Mouse (Mus musculus) forebrain, embryonic 10.5 days (tissue): ENCODE results near the gene Pcdh20. TPM values are rescaled to one million over a fixed set of nuclear protein-coding genes. Genes with fewer than 3 reads are reported as not detected.

ENCODE experiments used
- DNase-seq: peaks from one replicate; pipeline ENCODE4 v3.0.0-alpha.2; 2017; ENCODE audit warnings: low spot score; ENCODE audit errors: extremely low spot score
- H3K27ac ChIP-seq: fragments of 300-500 bp; sonication (generic); 2 replicates; pipeline ENCODE4 v1.5.1; 2016; ENCODE audit warnings: mild to moderate bottlenecking
- H3K27me3 ChIP-seq: fragments of 300-500 bp; sonication (generic); 2 replicates; pipeline ENCODE4 v1.6.1; 2016; ENCODE audit warnings: mild to moderate bottlenecking; ENCODE audit not compliant: poor library complexity, severe bottlenecking
- H3K36me3 ChIP-seq: fragments of 300-500 bp; sonication (generic); replicated peaks from 2 replicates; pipeline ENCODE4 v1.6.1; 2016; ENCODE audit warnings: mild to moderate bottlenecking, moderate library complexity
- H3K4me1 ChIP-seq: fragments of 300-500 bp; sonication (generic); 2 replicates; pipeline ENCODE4 v1.6.1; 2016
- H3K4me3 ChIP-seq: fragments of 300-500 bp; sonication (generic); 2 replicates; pipeline ENCODE4 v1.5.1; 2016; ENCODE audit warnings: mild to moderate bottlenecking, moderate library complexity
- H3K9me3 ChIP-seq: fragments of 300-500 bp; sonication (generic); 2 replicates; pipeline ENCODE4 v1.6.1; 2016; ENCODE audit warnings: mild to moderate bottlenecking, moderate library complexity
- WGBS: fragments of 180-500 bp; shearing (Covaris S2); methylation state at CpG from one replicate; pipeline ENCODE4 v1.1.7; 2016; 5-methylcytosine and 5-hydroxymethylcytosine counted together
- polyA plus RNA-seq: library from polyadenylated mRNA; unstranded; fragments of >200 nt; fragmentation: Nextera tagmentation; extraction: Ambion mirVana; gene quantifications from 2 replicates; pipeline ENCODE4 v1.2.1, GENCODE M21; 2016

Pcdh20 gene
- 0.90 and 1.3 TPM in 2 replicates for polyA plus RNA-seq

DNA sequence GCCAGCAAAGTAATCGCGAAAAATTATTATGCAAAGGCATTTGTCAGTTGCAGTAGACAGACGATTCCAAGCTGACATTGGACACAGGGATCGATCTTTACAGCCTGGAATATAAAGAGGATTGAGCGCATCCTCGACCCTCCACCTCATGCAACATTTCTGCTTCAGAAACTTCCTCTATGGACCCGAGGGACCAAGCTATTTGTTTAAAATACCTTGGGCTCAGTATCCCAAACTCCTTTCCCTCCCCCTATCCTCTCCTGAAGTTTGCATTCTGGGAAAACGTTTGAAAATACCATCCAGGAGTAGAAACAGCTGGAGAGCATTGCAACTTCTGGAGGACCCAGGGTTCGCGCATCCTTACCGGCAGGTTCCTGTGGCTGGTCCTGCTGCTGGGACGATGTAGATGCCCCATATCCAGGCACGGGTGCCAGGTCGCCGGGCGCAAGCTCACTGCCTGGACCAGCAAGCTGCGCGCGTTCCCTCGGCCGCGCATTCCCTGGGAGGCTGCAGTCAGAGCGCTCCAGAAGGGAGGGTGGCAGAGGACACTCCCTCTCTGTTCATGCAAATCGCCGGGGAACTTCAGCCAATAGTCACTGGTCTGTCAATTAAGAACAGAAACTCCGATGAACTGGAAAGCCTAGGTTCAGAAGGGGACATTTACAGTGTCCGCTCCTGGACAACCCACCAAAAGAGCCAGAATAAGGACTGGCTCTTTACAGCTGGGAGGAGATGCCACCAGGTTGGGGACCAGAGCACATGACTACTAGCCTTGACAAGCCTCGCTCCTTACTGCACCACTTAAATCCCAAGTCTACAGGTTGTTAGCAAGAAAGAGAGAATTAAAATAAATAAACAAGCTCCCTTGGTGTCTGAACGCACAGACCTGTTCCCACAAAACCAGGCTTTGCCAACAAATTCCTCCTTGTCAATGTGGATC, at the start of gene Pcdh20:
TSS of gene Pcdh20 (minus strand) at position 902 of the 940 bp plus-strand sequence.
- peaks cover 22% of the 10 kb centered on the region for H3K4me1 ChIP-seq
- H3K36me3 ChIP-seq, result no peaks in the 10 kb centered on the region
- WGBS, result 1% methylated on average over 29 of the region's 29 CpGs
- H3K27me3 ChIP-seq, result peaks cover 45% of the 10 kb centered on the region
- peak; percentile 55 for DNase-seq
- peak within 1 kb of the TSS; percentile 60 for H3K4me3 ChIP-seq
- H3K9me3 ChIP-seq, result no peaks in the 10 kb centered on the region
- H3K27ac ChIP-seq, result no peak within 1 kb of the TSS

DNA sequence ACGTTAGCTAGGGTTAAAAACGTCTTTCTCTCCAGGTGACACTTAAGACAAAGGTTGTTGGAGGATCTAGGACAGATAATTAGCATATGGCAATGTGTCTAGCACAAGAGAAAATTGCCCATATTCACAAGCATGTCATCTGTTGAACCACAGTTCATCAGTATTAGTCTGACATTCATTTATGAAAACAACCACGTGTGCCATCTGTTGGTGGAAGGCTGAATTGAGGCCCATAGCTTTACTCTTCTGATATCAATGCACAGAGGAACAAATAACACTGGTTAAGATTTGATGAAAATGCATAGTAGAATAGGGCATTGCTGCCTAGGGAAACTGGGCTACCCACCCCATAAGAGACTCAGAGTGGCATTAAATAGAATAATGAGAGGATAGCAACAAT, 8.7 kb upstream of the Pcdh20 start:
- Histone ChIP-seq H3K27ac (no peak overlapping the region), H3K27me3 (no peaks in the 10 kb centered on the region), H3K4me3 (no peak overlapping the region), H3K9me3 (no peaks in the 10 kb centered on the region), H3K36me3 (no peaks in the 10 kb centered on the region), H3K4me1 (no peaks in the 10 kb centered on the region)
- no peak for DNase-seq
- WGBS, result 57% methylated on average over 3 of the region's 3 CpGs

DNA sequence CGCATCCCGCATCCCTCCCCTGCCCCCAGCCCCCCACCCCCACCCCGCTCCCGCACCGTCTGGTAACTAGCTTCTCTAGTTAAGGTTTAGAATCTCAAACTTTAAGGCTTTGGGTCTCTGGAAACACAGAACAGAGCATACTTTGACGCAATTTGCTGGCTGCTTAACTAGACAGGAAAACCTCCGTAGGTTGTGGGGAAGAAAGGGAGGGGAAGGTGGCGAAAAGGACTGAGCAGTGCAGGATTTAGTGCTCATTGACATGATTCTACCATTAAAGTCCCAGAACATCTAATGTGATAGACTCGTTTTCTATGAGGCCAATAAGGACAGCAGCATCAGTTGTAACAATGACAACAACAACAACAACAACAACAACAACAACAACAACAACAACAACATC, 1.2 kb downstream of the Pcdh20 start:
- WGBS, result 2% methylated on average over 9 of the region's 9 CpGs
- peaks cover 22% of the 10 kb centered on the region for H3K4me1 ChIP-seq
- peak overlapping the region; percentile 60 for H3K4me3 ChIP-seq
- H3K27me3 ChIP-seq, result peaks cover 45% of the 10 kb centered on the region
- no peaks in the 10 kb centered on the region for H3K36me3 ChIP-seq
- DNase-seq, result no peak
- H3K27ac ChIP-seq, result no peak overlapping the region
- H3K9me3 ChIP-seq, result no peaks in the 10 kb centered on the region

DNA sequence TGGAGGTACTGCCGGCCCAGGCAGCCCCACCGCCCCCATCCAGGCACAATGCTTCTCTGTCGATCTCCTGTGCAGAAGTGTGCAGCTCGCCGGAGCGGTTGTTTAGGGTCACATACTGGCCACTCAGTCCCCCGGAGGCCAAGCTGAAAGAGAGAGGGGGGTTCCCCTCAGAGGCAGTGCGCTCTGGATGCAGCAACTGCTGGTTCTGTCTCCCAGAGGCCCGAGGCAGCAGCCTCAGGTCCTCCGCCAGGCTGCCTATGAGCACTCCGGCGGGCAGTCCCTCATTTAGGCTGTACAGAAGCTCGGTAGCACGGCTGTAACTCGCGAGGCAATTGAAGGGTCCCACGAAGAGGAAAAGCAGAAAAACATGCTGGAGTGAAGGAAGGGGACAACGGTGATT, 1.8 kb downstream of the Pcdh20 start:
- 2% methylated on average over 18 of the region's 18 CpGs for WGBS

DNA sequence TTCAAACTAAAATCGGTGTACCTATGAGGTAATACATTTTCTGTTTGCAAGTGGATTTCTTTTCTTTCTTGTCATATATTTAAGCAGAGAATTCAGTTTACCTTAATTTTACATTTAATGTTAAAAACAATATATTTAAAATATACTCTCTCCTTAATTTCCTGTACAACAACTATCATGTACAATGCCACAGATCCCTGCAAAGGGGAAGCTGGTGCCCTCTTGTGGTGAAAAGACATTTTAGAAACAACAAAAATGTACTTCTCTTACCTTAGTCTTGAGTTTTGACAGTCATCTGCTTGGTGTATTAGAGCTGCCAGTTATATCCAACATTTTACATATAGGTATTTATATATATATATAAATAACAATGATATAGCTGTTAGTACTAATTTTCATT, 4.8 kb downstream of the Pcdh20 start:
- H3K36me3 ChIP-seq, result no peaks in the 10 kb centered on the region
- 96% methylated on average over 1 of the region's 1 CpGs for WGBS
- no peak overlapping the region for H3K27ac ChIP-seq
- H3K4me1 ChIP-seq, result peaks cover 22% of the 10 kb centered on the region
- H3K4me3 ChIP-seq, result no peak overlapping the region
- peaks cover 38% of the 10 kb centered on the region for H3K27me3 ChIP-seq
- DNase-seq, result no peak
- no peaks in the 10 kb centered on the region for H3K9me3 ChIP-seq

More for the DNA sequence above, 1.8 kb downstream of the Pcdh20 start:
- Histone ChIP-seq H3K36me3 (no peaks in the 10 kb centered on the region), H3K4me1 (peaks cover 22% of the 10 kb centered on the region), H3K27ac (peak overlapping the region; percentile 58; the same call in 1 of the 2 replicates), H3K27me3 (peaks cover 45% of the 10 kb centered on the region), H3K4me3 (peak overlapping the region; percentile 60), H3K9me3 (no peaks in the 10 kb centered on the region)
- DNase-seq, result peak; percentile 42

DNA sequence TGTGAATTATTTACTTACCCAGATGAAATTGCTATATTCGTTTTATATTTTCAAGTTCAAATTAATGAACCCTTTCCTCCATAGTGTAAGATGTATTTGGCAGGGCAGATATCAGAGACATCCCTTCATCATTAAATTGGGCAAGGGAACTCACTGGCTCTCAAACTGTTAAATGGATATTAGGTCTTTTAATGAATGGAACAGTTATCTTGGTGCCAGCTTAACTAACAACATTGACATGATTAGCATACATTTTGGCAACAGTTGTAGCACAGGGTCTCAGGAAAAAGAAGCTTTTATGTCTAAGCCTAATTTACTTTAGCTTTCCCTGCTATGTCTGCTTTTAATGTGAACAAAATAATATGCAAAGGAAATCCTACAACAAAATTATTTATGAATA, 6.8 kb downstream of the Pcdh20 start:
- no peaks in the 10 kb centered on the region for H3K36me3 ChIP-seq
- no peak overlapping the region for H3K27ac ChIP-seq
- peaks cover 3% of the 10 kb centered on the region for H3K4me1 ChIP-seq
- no peak overlapping the region for H3K4me3 ChIP-seq
- WGBS, result 63% methylated on average over 1 of the region's 1 CpGs
- H3K27me3 ChIP-seq, result peaks cover 24% of the 10 kb centered on the region
- H3K9me3 ChIP-seq, result no peaks in the 10 kb centered on the region
- DNase-seq, result no peak

DNA sequence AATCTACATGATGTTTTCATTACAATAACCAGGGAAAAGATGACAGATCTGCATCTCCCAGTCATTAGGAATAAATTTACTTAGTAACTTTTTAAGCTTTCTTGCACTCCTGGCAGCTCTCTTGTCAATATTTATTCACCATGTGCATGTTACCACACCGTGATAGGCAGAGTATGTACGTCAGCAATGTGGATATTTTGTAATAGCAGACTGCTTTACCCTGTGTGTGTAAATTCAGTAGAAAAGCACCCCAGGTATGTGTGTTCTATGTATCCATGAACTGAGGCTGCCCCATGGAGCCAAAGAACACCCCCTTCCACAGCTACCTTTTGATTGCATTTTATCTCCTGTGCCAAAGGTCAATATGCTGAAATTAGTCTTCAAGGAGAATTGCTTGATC, 7.8 kb downstream of the Pcdh20 start:
- WGBS, result 82% methylated on average over 2 of the region's 2 CpGs
- Histone ChIP-seq H3K36me3 (no peaks in the 10 kb centered on the region), H3K27ac (no peak overlapping the region), H3K9me3 (no peaks in the 10 kb centered on the region), H3K4me1 (no peaks in the 10 kb centered on the region), H3K27me3 (peaks cover 14% of the 10 kb centered on the region), H3K4me3 (no peak overlapping the region)
- no peak for DNase-seq

DNA sequence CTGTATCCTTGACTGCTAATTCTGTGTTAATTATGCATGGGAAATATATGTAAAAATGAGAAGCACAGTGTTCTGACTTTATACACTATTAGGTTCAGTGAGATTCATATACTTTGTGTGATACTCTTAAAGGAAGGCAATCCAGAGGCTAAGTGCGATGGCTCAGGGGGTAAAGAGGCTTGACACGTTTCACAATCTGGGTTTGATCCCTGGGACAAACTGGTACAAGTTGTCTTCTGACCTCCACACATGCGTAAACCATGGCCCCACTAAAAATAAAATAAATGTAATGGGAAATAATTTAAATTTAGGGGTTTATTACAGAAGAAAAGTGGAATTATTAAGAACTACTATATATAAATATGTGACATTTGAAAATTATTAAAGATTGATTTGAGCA, 8.3 kb downstream of the Pcdh20 start:
- no peak for DNase-seq
- Histone ChIP-seq H3K4me1 (no peaks in the 10 kb centered on the region), H3K27me3 (peaks cover 9% of the 10 kb centered on the region), H3K27ac (no peak overlapping the region), H3K36me3 (no peaks in the 10 kb centered on the region), H3K9me3 (no peaks in the 10 kb centered on the region), H3K4me3 (no peak overlapping the region)
- 87% methylated on average over 3 of the region's 3 CpGs for WGBS

DNA sequence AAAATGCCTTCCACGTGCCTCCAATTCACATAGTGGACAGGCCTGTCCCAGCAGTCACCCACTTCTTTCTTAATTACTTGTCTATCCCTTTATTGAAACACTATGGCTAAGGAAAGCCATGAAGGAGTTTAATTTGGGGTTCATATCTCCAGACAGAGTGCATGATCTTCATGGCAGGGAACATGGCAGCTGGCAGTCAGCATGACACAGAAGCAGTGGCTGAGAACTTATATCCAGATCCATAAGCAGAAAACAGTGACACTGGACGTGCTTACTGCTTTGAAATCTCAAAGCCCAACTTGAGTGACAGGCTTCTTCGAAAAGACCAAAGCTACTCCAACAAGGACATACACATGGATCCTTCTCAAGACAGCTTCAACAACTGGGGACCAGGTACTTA, 10.5 kb downstream of the Pcdh20 start:
- Histone ChIP-seq H3K36me3 (no peaks in the 10 kb centered on the region), H3K4me1 (no peaks in the 10 kb centered on the region), H3K4me3 (no peak overlapping the region), H3K9me3 (no peaks in the 10 kb centered on the region), H3K27ac (no peak overlapping the region), H3K27me3 (no peaks in the 10 kb centered on the region)
- no peak for DNase-seq
- WGBS, result 76% methylated on average over 3 of the region's 3 CpGs

DNA sequence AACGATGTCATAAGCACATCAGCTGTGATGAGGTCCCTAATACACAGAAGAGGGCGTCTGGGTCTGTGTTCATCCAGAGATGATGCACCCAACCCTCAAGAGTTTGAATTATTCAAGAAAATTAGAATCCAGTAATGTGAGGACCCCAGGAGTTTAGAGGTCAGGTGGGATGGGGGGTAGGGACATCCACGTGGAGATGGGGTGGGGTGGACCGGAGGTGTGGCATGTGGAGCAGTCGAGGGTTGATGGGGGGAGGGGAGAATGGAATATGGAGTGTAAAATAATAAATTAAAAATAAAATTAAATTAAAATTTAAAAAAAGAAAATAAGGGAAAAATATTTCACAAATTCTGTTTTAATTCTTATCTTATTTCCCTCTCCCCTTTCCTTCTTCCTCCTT, 27.9 kb downstream of the Pcdh20 start:
- Histone ChIP-seq H3K4me3 (no peak overlapping the region), H3K4me1 (no peaks in the 10 kb centered on the region), H3K36me3 (no peaks in the 10 kb centered on the region), H3K27ac (no peak overlapping the region), H3K9me3 (no peaks in the 10 kb centered on the region), H3K27me3 (no peaks in the 10 kb centered on the region)
- WGBS, result 80% methylated on average over 5 of the region's 5 CpGs
- no peak for DNase-seq

DNA sequence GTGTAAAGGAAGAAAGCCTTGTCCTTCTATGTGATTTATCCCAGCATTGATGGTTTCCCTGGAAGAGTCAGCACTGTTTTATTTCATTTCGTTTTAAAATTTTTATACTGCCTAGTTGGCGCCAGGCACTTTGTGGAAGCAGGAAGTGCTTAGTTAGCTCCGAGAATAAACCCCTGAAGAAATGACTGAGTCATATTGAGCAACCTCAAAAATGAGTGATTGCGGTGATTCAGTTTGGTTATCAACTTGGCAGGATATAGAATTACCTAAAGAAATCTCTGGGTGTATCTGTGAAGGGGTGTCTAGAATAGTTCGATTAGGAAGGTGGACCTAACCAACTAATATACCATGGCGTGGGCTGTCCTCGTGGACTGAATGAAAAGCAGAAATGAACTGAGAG, 41.8 kb downstream of the Pcdh20 start:
- no peaks in the 10 kb centered on the region for H3K27me3 ChIP-seq
- H3K9me3 ChIP-seq, result no peaks in the 10 kb centered on the region
- H3K4me3 ChIP-seq, result no peak overlapping the region
- DNase-seq, result no peak
- H3K36me3 ChIP-seq, result no peaks in the 10 kb centered on the region
- 95% methylated on average over 7 of the region's 7 CpGs for WGBS
- no peaks in the 10 kb centered on the region for H3K4me1 ChIP-seq
- no peak overlapping the region for H3K27ac ChIP-seq

DNA sequence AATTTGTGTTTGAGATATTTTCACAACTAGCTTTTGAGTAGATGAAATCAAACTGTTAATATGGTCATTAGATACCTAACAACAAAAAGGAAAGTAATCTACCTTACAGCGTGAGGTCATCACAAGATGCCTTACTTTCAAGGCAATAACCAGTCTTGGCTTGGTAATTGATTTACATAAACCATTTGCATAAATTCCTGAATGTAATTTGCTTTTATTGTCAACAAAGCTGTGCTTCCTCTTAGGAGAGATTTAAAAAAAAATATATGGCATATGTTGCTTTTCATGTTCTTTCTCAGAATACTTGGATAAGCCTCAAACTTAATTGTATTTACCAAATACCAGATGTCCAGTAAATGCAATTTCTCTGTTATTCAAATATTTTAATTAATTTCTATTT, 43.8 kb downstream of the Pcdh20 start:
- Histone ChIP-seq H3K27ac (no peak overlapping the region), H3K4me1 (no peaks in the 10 kb centered on the region), H3K9me3 (no peaks in the 10 kb centered on the region), H3K27me3 (no peaks in the 10 kb centered on the region), H3K4me3 (no peak overlapping the region), H3K36me3 (no peaks in the 10 kb centered on the region)
- WGBS, result 91% methylated on average over 1 of the region's 1 CpGs
- DNase-seq, result no peak
